Mouse (Mus musculus): Measurements from ENCODE around the gene Map7d1. TPM values are rescaled to one million over a fixed set of nuclear protein-coding genes. Genes with fewer than 3 reads are reported as not detected.

Gene Map7d1
- polyA plus RNA-seq, 1 experiment from 2014 or later = 69.6 TPM

DNA sequence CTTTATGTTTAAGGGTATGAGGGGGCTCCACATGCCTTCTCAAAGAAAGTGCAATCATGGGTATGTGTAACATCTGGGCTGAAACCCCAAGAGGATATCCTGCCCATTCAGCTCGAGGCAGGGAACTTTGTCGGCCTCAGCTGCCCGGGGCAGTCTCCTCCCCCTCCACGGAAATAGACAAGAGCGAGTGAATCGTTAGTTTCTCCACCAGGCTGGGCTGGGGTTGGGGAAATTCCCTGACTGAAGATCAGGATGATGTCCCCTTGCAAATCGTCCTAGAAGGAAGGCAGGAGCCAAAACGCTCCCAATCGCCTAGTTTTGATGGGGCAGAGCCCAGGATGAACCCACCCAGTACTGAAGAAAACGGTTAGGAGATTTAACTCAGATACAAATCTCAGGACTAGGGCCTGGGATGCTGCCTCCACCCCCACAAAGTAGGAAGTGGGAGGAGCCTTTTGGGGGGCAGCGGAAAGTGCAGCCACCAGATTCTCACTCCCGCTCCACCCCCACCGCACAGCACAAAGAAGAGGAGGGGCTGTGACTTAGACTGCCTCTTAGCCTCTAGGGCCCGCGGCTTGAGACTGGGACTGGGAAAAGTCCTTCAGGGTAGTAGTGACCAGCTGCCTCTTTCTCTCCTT, 3.5 kb upstream of the Map7d1 start:
- Histone ChIP-seq H3K9me3 (ENCODE audit: control insufficient read depth, low read length) (no peaks in the 10 kb centered on the region), H3K4me1 (ENCODE audit: control insufficient read depth, insufficient read depth, low read length) (peaks cover 41% of the 10 kb centered on the region), H3K9ac (replicated peaks; ENCODE audit: low read depth, low read length) (no peak overlapping the region; the same call in 1 of the 2 replicates), H3K27ac (ENCODE audit: low read depth, low read length) (peak overlapping the region; percentile 67), H3K27me3 (ENCODE audit: control insufficient read depth, insufficient read depth, low read length) (no peaks in the 10 kb centered on the region), H3K4me2 (ENCODE audit: low read depth, low read length) (peak overlapping the region; percentile 28; the same call in 1 of the 2 replicates), H3K36me3 (ENCODE audit: control insufficient read depth, insufficient read depth, low read length) (no peaks in the 10 kb centered on the region), H3K4me3 (ENCODE audit: low read depth, low read length) (peak overlapping the region; percentile 1; the same call in 1 of the 2 replicates)
- no peak for ATAC-seq (ENCODE audit: low read depth)
- WGBS = under 1% methylated on average over 15 of the region's 15 CpGs

DNA sequence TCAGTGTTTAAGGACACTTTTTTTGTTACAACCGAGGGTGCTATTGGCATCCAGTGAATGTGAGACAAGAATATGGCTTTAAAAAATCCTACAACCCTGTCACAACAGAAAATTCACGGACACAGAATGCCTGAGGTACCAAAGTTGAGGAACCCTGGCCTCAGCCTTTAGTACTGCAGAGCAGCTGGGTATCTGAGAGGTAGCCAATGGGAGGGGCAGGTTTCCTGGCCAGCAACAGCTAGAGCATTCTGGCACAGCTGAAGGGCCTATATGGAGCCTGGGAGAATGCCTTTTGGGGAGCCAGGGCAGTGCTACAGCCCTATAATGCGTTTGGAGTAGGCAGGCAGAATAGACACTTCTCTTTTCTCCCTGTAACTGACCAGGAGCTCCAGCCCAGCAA, 2.9 kb upstream of the Map7d1 start:
- no peak overlapping the region; the same call in 1 of the 2 replicates for H3K9ac ChIP-seq (replicated peaks; ENCODE audit: low read depth, low read length)
- no peaks in the 10 kb centered on the region for H3K27me3 ChIP-seq (ENCODE audit: control insufficient read depth, insufficient read depth, low read length)
- no peaks in the 10 kb centered on the region for H3K36me3 ChIP-seq (ENCODE audit: control insufficient read depth, insufficient read depth, low read length)
- no peak overlapping the region for H3K4me3 ChIP-seq (ENCODE audit: low read depth, low read length)
- peaks cover 47% of the 10 kb centered on the region for H3K4me1 ChIP-seq (ENCODE audit: control insufficient read depth, insufficient read depth, low read length)
- peak overlapping the region; percentile 40 for H3K27ac ChIP-seq (ENCODE audit: low read depth, low read length)
- ATAC-seq (ENCODE audit: low read depth) = no peak
- H3K4me2 ChIP-seq (ENCODE audit: low read depth, low read length) = no peak overlapping the region; the same call in 1 of the 2 replicates
- H3K9me3 ChIP-seq (ENCODE audit: control insufficient read depth, low read length) = no peaks in the 10 kb centered on the region
- 26% methylated on average over 3 of the region's 3 CpGs for WGBS

- no peaks in the 10 kb centered on the region for H3K36me3 ChIP-seq (ENCODE audit: control insufficient read depth, insufficient read depth, low read length)
- H3K4me3 ChIP-seq (ENCODE audit: low read depth, low read length) = peak overlapping the region; percentile 100
- peak overlapping the region; percentile 86 for H3K27ac ChIP-seq (ENCODE audit: low read depth, low read length)
- no peaks in the 10 kb centered on the region for H3K9me3 ChIP-seq (ENCODE audit: control insufficient read depth, low read length)
- 1% methylated on average over 26 of the region's 26 CpGs for WGBS
- no peak for ATAC-seq (ENCODE audit: low read depth)
- peak overlapping the region; percentile 98 for H3K9ac ChIP-seq (replicated peaks; ENCODE audit: low read depth, low read length)
- H3K4me1 ChIP-seq (ENCODE audit: control insufficient read depth, insufficient read depth, low read length) = peaks cover 56% of the 10 kb centered on the region
- H3K4me2 ChIP-seq (ENCODE audit: low read depth, low read length) = peak overlapping the region; percentile 99
- H3K27me3 ChIP-seq (ENCODE audit: control insufficient read depth, insufficient read depth, low read length) = no peaks in the 10 kb centered on the region
Observed at GRCm38 (mm10) chr4:126256967-126257881, 1.1 kb upstream of the Map7d1 start.

GRCm38 (mm10) chr4:126255113-126256001, 786 bp downstream of the Map7d1 start:
- no peaks in the 10 kb centered on the region for H3K36me3 ChIP-seq (ENCODE audit: control insufficient read depth, insufficient read depth, low read length)
- H3K4me1 ChIP-seq (ENCODE audit: control insufficient read depth, insufficient read depth, low read length) = peaks cover 60% of the 10 kb centered on the region
- H3K4me2 ChIP-seq (ENCODE audit: low read depth, low read length) = peak overlapping the region; percentile 99
- H3K9ac ChIP-seq (replicated peaks; ENCODE audit: low read depth, low read length) = peak overlapping the region; percentile 98
- peak overlapping the region; percentile 86 for H3K27ac ChIP-seq (ENCODE audit: low read depth, low read length)
- WGBS = under 1% methylated on average over 31 of the region's 50 CpGs
- peak; percentile 14; the same call in 1 of the 2 replicates for ATAC-seq (ENCODE audit: low read depth)
- H3K9me3 ChIP-seq (ENCODE audit: control insufficient read depth, low read length) = no peaks in the 10 kb centered on the region
- no peaks in the 10 kb centered on the region for H3K27me3 ChIP-seq (ENCODE audit: control insufficient read depth, insufficient read depth, low read length)
- H3K4me3 ChIP-seq (ENCODE audit: low read depth, low read length) = peak overlapping the region; percentile 100

- Histone ChIP-seq H3K36me3 (ENCODE audit: control insufficient read depth, insufficient read depth, low read length) (no peaks in the 10 kb centered on the region), H3K27me3 (ENCODE audit: control insufficient read depth, insufficient read depth, low read length) (no peaks in the 10 kb centered on the region), H3K4me2 (ENCODE audit: low read depth, low read length) (peak overlapping the region; percentile 99), H3K27ac (ENCODE audit: low read depth, low read length) (peak overlapping the region; percentile 86), H3K4me3 (ENCODE audit: low read depth, low read length) (peak overlapping the region; percentile 100), H3K9me3 (ENCODE audit: control insufficient read depth, low read length) (no peaks in the 10 kb centered on the region), H3K9ac (replicated peaks; ENCODE audit: low read depth, low read length) (peak overlapping the region; percentile 98), H3K4me1 (ENCODE audit: control insufficient read depth, insufficient read depth, low read length) (peaks cover 52% of the 10 kb centered on the region)
- 9% methylated on average over 9 of the region's 9 CpGs for WGBS
- no peak for ATAC-seq (ENCODE audit: low read depth)
Observed at GRCm38 (mm10) chr4:126254315-126255112, 1.6 kb downstream of the Map7d1 start.

DNA sequence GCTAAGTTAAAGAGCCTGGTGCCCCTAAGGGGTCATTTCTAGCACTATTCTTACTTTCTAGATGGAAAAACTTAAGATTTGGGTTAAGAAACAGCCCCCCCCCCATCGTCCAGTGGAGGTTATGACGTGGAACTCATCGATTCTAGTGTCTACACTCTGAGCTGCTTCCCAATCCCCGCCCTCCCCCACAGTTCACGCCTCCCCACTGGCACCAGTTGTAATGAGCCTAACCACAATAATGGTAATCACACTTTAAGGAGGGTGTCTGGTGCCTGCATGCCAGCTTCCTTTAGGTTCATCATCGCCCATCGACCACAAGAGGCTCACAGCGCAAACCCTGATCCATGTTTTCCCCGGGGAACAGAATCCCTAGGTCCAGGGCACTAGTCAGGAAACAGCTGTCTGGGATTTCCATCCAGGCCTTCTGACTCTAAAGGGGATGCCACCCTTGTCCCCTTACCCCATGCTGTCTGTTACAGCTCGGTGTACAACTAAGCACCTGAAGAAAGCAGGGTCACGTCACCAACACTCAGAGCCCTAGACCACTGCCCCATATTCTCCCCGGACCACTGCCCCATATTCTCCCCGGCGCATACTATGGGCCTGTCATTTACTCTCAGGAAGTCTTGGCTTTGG, 2.4 kb downstream of the Map7d1 start:
- Histone ChIP-seq H3K27me3 (ENCODE audit: control insufficient read depth, insufficient read depth, low read length) (no peaks in the 10 kb centered on the region), H3K4me1 (ENCODE audit: control insufficient read depth, insufficient read depth, low read length) (peaks cover 50% of the 10 kb centered on the region), H3K36me3 (ENCODE audit: control insufficient read depth, insufficient read depth, low read length) (no peaks in the 10 kb centered on the region), H3K27ac (ENCODE audit: low read depth, low read length) (0 out of 2 replicates have a peak overlapping the region, but pooled peaks have one; percentile 10), H3K9ac (replicated peaks; ENCODE audit: low read depth, low read length) (peak overlapping the region; percentile 98), H3K4me2 (ENCODE audit: low read depth, low read length) (peak overlapping the region; percentile 99), H3K4me3 (ENCODE audit: low read depth, low read length) (peak overlapping the region; percentile 100), H3K9me3 (ENCODE audit: control insufficient read depth, low read length) (no peaks in the 10 kb centered on the region)
- ATAC-seq (ENCODE audit: low read depth) = no peak
- 62% methylated on average over 14 of the region's 14 CpGs for WGBS

DNA sequence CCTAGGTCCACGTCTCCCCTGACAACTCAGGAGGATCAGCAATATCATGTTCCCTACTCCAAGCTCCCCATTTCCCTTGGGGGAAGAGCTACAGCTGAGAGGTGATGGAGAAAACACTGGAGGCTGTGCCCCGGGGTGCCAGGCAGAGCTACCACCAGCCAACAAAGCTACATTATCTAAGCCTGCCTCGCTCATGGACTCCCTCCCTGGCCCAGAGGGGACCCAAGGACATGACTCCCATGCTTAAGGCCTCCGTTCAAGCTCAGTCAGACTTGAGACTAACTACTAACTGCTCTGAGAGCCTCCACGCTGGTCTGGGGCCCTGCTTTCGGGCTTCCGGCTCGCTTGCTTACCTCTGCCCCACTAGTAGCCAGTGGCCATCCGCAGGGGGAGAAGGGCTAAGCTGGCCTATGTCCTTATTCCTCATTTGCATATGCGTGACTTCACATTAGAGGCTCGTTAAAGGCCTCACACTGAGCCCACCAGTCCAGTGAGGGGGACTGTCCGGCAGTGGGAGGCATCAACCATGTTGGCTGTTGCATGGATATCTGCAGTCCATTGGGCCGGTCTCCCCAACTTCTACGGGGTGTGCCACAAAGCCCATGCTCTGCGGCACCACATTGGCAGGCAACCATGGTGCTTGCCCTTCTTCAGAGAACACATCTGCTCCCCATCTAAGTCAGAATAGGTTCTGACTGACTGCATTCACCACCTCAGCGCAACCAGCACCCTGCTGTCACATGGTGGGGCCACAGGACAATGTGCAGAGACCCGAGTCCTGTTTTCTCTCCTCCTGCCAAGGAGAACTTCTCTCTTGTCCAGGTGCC, 3.5 kb downstream of the Map7d1 start:
- H3K9ac ChIP-seq (replicated peaks; ENCODE audit: low read depth, low read length) = no peak overlapping the region
- ATAC-seq (ENCODE audit: low read depth) = no peak
- no peaks in the 10 kb centered on the region for H3K36me3 ChIP-seq (ENCODE audit: control insufficient read depth, insufficient read depth, low read length)
- no peaks in the 10 kb centered on the region for H3K27me3 ChIP-seq (ENCODE audit: control insufficient read depth, insufficient read depth, low read length)
- peaks cover 56% of the 10 kb centered on the region for H3K4me1 ChIP-seq (ENCODE audit: control insufficient read depth, insufficient read depth, low read length)
- H3K4me2 ChIP-seq (ENCODE audit: low read depth, low read length) = peak overlapping the region; percentile 26
- H3K27ac ChIP-seq (ENCODE audit: low read depth, low read length) = no peak overlapping the region
- no peak overlapping the region for H3K4me3 ChIP-seq (ENCODE audit: low read depth, low read length)
- WGBS = 71% methylated on average over 17 of the region's 17 CpGs
- no peaks in the 10 kb centered on the region for H3K9me3 ChIP-seq (ENCODE audit: control insufficient read depth, low read length)

All from neural tube, embryonic 14.5 days (tissue).